Mouse (Mus musculus): ENCODE results near the gene Moap1. TPM values are rescaled to one million over a fixed set of nuclear protein-coding genes. Genes with fewer than 3 reads are reported as not detected.

Moap1 gene
- polyA plus RNA-seq, 1 experiment from 2014 or later: 41.6 TPM

DNA sequence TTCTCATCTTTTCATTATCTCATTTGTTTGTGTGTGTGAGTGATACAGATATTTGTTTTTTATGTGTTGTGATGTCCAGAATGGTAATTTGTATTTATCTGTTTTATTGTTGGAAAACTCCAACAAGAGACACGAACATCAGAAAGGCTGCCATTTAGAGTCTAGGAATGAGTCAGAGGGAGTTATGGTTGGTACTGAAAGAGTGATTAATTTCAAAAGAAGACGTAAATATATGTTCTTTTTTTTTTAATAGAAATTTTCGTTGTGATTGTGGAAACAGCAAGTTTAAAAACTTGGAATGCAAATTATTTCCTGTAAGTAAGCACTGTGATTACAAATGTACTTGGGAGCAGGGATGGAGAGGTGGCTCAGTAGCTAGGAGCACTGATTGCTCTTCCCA, 18.2 kb upstream of the Moap1 start:
- Histone ChIP-seq H3K9ac (replicated peaks) (no peak overlapping the region), H3K4me2 (replicated peaks) (no peak overlapping the region), H3K27ac (replicated peaks) (no peak overlapping the region), H3K4me1 (peaks cover 18% of the 10 kb centered on the region), H3K9me3 (no peaks in the 10 kb centered on the region), H3K27me3 (no peaks in the 10 kb centered on the region), H3K36me3 (peaks cover 33% of the 10 kb centered on the region), H3K4me3 (no peak overlapping the region)
- WGBS: 93% methylated on average over 3 of the region's 3 CpGs
- ATAC-seq (ENCODE audit: low FRiP score, low read depth): no peak

DNA sequence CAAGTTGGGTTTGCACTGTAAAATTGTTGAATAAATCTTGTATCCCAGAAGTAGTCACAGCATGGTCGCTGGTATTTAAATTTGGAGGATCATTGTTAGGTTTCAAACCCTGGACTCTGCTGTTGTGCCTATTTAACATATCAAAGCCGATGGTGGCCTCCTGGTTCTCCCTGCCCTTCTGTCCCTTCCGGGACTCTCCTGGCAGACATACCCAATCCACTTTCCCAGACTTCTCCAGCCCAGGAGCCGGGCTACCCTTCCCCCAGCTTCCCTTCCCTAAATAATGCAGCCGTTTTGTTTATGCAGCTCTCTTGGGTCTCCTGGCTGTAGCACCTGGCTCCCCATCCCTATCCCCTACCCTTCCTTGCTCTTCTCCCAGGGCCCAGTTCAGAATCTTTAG, 15.5 kb upstream of the Moap1 start:
- ATAC-seq (ENCODE audit: low FRiP score, low read depth): no peak
- H3K27ac ChIP-seq (replicated peaks): no peak overlapping the region
- no peaks in the 10 kb centered on the region for H3K27me3 ChIP-seq
- H3K4me3 ChIP-seq: peak overlapping the region; percentile 86
- H3K4me1 ChIP-seq: peaks cover 24% of the 10 kb centered on the region
- peaks cover 18% of the 10 kb centered on the region for H3K36me3 ChIP-seq
- peak overlapping the region; percentile 80 for H3K9ac ChIP-seq (replicated peaks)
- H3K4me2 ChIP-seq (replicated peaks): peak overlapping the region; percentile 94
- 2% methylated on average over 5 of the region's 5 CpGs for WGBS
- H3K9me3 ChIP-seq: no peaks in the 10 kb centered on the region

DNA sequence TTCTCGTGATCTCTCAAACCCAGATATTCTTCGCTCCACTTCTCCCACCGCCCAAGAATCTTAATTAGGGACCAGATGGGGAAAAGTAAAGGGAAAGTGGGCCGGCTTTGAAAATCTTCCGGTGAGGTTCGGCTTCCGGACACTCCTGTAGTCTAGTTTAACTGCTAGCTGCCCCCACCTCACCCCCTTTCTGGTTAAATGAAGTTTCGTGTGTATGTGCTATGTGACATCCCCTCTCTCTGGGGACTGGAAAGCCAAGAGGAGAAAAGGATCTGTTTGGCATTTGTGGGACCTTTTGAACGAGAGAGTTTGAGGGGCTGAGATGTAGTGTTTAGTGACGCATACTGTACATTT, 14.9 kb upstream of the Moap1 start, which contains the start of gene Gm20604:
Gene Gm20604, minus strand, starts transcription at position 270 of the 354 bp plus-strand sequence.
- no peak for ATAC-seq (ENCODE audit: low FRiP score, low read depth)
- under 1% methylated on average over 10 of the region's 10 CpGs for WGBS

DNA sequence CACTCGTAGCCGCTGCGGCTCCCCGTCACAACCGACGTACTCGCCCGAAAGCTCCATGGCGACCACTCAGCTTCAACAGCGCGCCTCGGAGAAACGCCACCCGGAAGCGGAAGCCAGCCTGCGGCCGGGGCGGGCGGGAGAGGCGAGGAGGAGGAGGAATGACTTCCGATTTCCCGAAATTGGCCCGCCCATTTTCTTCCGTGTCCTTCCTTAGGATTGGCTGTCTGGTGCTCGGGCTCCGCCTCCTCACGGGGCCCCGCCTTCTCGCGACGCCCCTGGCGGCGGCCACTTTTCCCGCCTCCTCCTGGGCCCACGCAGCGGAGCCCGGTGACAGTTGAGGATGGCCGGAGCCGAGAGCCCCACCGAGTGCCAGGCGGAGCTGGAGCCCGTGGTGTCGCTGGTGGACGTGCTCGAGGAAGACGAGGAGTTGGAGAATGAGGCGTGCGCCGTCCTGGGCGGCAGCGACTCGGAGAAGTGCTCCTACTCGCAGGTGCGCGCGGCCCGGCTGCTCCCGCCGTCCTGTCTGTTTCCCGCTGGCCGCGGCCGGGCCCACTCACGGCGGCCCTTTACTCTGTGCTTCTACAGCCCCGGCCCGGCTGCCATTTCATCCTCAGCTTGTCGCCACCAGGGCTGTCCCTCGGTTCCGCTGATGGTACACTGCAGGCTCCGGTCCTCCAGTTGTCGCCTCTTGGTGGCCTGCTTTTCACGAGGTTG, 14.4 kb upstream of the Moap1 start, which contains the start of the genes Gm28051, Gon7 and Ubr7:
Gene Gm28051, minus strand, starts transcription at position 77 of the 714 bp plus-strand sequence.
Gene Gon7, minus strand, starts transcription at position 115 of the 714 bp plus-strand sequence.
Gene Ubr7, plus strand, starts transcription at position 279 of the 714 bp plus-strand sequence.
- peak within 1 kb of the TSS; percentile 80 for H3K9ac ChIP-seq (replicated peaks)
- peak within 1 kb of the TSS; percentile 94 for H3K4me2 ChIP-seq (replicated peaks)
- peaks cover 16% of the 10 kb centered on the region for H3K36me3 ChIP-seq
- WGBS: under 1% methylated on average over 72 of the region's 73 CpGs
- no peaks in the 10 kb centered on the region for H3K9me3 ChIP-seq
- peak within 1 kb of the TSS; percentile 91 for H3K27ac ChIP-seq (replicated peaks)
- H3K27me3 ChIP-seq: no peaks in the 10 kb centered on the region
- ATAC-seq (ENCODE audit: low FRiP score, low read depth): peak; percentile 96
- H3K4me1 ChIP-seq: peaks cover 24% of the 10 kb centered on the region
- H3K4me3 ChIP-seq: peak within 1 kb of the TSS; percentile 86

More for the DNA sequence above, 14.9 kb upstream of the Moap1 start, which contains the start of gene Gm20604:
- Histone ChIP-seq H3K36me3 (peaks cover 17% of the 10 kb centered on the region), H3K9ac (replicated peaks) (peak within 1 kb of the TSS; percentile 80), H3K4me2 (replicated peaks) (peak within 1 kb of the TSS; percentile 94), H3K27me3 (no peaks in the 10 kb centered on the region), H3K27ac (replicated peaks) (peak within 1 kb of the TSS; percentile 91), H3K4me1 (peaks cover 24% of the 10 kb centered on the region), H3K4me3 (peak within 1 kb of the TSS; percentile 86), H3K9me3 (no peaks in the 10 kb centered on the region)

DNA sequence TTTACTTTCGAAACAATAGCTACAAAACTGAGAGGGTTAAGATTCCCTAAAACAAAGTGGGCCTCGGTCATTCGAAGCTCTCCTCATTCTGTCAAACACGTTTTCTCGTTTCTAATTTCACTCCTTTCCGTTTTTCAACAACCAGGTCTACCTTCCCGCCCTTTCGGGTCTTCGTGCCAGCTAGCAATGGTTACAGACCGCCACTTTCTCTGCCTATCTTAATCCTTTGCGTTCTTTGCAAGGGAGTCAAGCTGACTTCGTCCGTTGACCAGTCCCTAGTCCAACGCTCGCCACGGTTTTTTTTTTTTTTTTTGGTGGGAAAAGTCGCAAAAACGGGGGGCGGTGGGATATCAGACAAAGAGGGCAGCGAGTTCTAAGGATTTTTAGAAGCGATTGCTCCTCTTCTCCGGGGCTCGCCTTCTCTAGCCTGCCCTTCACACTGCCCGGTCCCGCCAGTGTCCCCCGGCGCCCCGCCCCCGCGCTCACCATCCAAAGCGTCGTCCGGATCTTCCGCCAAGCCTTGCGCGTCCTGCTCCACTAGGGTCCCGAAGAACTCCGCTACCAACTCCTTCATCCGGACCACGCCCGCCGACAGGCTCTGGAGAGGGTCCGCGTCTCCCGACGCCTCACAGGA, 13.7 kb upstream of the Moap1 start:
- H3K36me3 ChIP-seq: peaks cover 9% of the 10 kb centered on the region
- H3K4me1 ChIP-seq: peaks cover 24% of the 10 kb centered on the region
- WGBS: 2% methylated on average over 46 of the region's 46 CpGs
- peak overlapping the region; percentile 86 for H3K4me3 ChIP-seq
- peak; percentile 86 for ATAC-seq (ENCODE audit: low FRiP score, low read depth)
- H3K9ac ChIP-seq (replicated peaks): peak overlapping the region; percentile 71
- no peaks in the 10 kb centered on the region for H3K9me3 ChIP-seq
- H3K27ac ChIP-seq (replicated peaks): peak overlapping the region; percentile 91
- peak overlapping the region; percentile 73 for H3K4me2 ChIP-seq (replicated peaks)
- no peaks in the 10 kb centered on the region for H3K27me3 ChIP-seq

DNA sequence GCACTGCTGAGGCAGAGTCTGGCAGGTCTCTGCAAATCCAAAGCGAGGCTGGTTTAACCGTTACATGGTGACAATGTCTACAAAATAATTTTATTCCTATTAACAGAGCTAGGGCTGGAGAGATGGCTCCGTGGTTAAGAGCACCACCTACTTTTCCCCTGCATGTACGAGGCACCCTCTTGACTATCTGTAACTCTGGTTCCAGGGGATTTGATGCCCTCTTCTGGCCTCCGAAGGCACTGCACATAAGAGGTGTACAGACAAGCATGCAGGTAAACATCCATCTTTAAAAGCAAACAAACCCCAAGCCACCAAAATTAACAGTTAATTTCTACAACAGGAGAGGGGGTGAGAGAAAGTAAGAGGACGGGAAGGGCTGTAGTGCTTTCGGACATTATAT, 12.8 kb upstream of the Moap1 start:
- peak overlapping the region; percentile 73 for H3K4me2 ChIP-seq (replicated peaks)
- H3K4me3 ChIP-seq: peak overlapping the region; percentile 86
- no peak for ATAC-seq (ENCODE audit: low FRiP score, low read depth)
- 90% methylated on average over 7 of the region's 7 CpGs for WGBS
- peaks cover 9% of the 10 kb centered on the region for H3K36me3 ChIP-seq
- H3K4me1 ChIP-seq: peaks cover 24% of the 10 kb centered on the region
- no peak overlapping the region for H3K27ac ChIP-seq (replicated peaks)
- no peaks in the 10 kb centered on the region for H3K27me3 ChIP-seq
- H3K9ac ChIP-seq (replicated peaks): 0 out of 2 replicates have a peak overlapping the region, but pooled peaks have one; percentile 71
- no peaks in the 10 kb centered on the region for H3K9me3 ChIP-seq

DNA sequence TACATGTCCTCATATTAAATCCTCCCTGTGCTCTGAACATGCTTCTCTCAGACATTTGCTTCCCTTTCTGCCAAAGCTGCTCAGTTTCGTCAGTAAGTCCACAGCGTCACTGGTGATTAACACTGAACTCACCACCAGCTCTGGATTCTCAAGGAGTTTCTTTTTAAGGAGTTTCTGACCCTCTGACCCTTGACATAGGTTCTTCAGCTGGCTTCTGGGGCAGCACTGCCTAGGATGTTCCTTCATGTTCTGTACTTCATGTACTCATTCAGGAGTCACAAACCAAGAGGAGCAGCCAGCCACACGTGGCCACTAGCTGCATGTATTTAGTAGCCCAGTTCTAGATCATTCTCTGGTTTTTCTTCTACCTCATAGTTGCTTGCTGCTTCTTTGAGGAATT, 4.8 kb upstream of the Moap1 start:
- H3K9ac ChIP-seq (replicated peaks): no peak overlapping the region
- H3K9me3 ChIP-seq: no peaks in the 10 kb centered on the region
- no peak overlapping the region for H3K4me3 ChIP-seq
- H3K27me3 ChIP-seq: no peaks in the 10 kb centered on the region
- H3K4me1 ChIP-seq: peaks cover 13% of the 10 kb centered on the region
- peaks cover 12% of the 10 kb centered on the region; the same call in 1 of the 2 replicates for H3K36me3 ChIP-seq
- no peak overlapping the region for H3K27ac ChIP-seq (replicated peaks)
- ATAC-seq (ENCODE audit: low FRiP score, low read depth): no peak
- no peak overlapping the region for H3K4me2 ChIP-seq (replicated peaks)
- WGBS: 89% methylated on average over 3 of the region's 3 CpGs

DNA sequence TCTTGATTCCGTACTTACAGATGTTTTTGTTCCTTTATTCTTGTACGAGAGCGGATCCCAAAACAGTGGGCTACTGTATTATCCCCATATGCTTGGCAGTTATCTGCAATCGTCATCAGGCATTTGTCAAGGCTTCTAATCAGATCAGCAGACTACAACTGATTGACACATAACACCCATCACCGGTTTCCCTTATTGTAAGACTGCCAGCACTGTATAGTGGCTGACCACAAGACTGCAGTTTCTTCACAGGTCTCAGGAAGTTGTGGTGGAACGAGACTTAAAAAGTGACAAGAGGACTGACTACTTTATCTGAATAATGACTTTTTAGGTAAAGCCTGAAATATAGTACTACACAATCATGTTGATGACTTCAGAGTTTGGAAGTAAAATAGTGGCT, 1.4 kb upstream of the Moap1 start:
- Histone ChIP-seq H3K36me3 (peaks cover 17% of the 10 kb centered on the region), H3K4me3 (peak overlapping the region; percentile 86; the same call in 1 of the 2 replicates), H3K27ac (replicated peaks) (no peak overlapping the region), H3K27me3 (no peaks in the 10 kb centered on the region), H3K9ac (replicated peaks) (no peak overlapping the region), H3K9me3 (no peaks in the 10 kb centered on the region), H3K4me1 (peaks cover 24% of the 10 kb centered on the region), H3K4me2 (replicated peaks) (peak overlapping the region; percentile 84)
- no peak for ATAC-seq (ENCODE audit: low FRiP score, low read depth)
- WGBS: 68% methylated on average over 6 of the region's 6 CpGs

DNA sequence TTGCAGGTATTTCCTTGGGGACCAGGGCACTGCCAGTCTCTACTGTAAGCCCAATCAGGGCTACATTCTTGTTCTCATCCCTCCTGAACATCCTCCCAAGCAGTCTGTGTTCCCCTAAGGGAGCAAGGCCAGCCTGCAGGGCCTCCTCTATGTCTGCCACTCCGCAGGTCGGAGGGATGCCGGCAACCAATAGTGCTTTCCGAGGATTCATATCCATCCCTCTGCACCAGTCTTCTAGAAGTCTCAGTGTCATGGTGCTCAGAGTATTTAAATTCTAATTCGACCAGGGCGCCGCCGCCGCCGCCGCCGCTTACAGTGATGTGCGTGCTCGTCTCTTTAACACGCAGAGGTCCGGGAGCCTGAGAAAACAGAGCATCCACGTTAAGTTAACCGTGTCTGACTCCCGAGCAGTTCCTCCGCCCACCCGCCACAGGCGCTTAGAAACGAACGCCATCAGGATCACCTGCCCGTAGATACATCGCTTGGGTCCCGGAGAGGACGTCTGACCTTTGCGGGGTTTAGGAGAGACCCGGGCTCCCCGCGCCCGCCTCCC, 349 bp downstream of the Moap1 start:
- Histone ChIP-seq H3K36me3 (peaks cover 6% of the 10 kb centered on the region), H3K27me3 (no peaks in the 10 kb centered on the region), H3K4me3 (peak overlapping the region; percentile 86), H3K9ac (replicated peaks) (peak overlapping the region; percentile 87), H3K4me2 (replicated peaks) (peak overlapping the region; percentile 84), H3K4me1 (peaks cover 24% of the 10 kb centered on the region), H3K27ac (replicated peaks) (peak overlapping the region; percentile 93), H3K9me3 (no peaks in the 10 kb centered on the region)
- under 1% methylated on average over 33 of the region's 33 CpGs for WGBS
- peak; percentile 72 for ATAC-seq (ENCODE audit: low FRiP score, low read depth)

DNA sequence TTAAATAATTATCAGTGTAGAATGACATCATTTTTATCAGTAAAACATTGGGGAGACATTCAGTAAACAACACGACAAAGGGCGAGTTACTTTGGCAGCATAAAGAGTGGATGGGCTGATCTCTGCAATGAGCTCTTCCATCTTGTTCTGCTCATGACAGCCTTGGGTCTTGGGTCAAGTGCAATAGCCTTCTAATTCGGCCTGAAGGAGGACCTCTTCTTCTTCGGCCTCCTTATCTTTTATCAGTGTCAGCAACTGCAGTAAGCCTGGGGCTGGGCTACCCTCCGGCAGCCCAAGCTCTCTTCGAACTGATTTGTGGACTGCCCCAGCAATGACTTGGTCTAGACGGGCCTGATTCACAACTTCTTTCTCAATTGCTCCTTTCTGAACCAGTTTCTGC, 1.4 kb downstream of the Moap1 start:
- no peak for ATAC-seq (ENCODE audit: low FRiP score, low read depth)
- Histone ChIP-seq H3K27ac (replicated peaks) (no peak overlapping the region), H3K9ac (replicated peaks) (no peak overlapping the region), H3K4me3 (no peak overlapping the region), H3K4me1 (peaks cover 24% of the 10 kb centered on the region), H3K36me3 (peaks cover 6% of the 10 kb centered on the region; the same call in 1 of the 2 replicates), H3K9me3 (no peaks in the 10 kb centered on the region), H3K4me2 (replicated peaks) (peak overlapping the region; percentile 84; the same call in 1 of the 2 replicates), H3K27me3 (no peaks in the 10 kb centered on the region)
- WGBS: 90% methylated on average over 7 of the region's 7 CpGs

DNA sequence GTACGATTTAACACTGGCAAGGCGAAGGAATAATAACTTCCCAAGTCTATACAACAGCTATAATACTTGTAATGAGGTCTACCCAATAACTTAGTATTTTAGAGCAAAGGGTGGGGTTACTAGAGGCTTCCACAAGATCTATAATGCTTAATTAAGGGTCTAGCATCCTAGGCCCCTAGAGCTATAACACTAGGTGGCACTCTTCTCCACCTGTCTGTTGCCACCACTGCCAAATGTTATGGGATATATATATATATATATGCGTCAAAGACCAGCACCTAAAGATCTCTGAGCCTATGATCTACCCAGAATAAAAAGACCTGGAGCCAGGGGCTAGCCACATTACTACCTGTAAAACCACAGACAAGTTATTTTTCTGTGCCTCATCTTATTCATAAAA, 3.2 kb downstream of the Moap1 start:
- no peak for ATAC-seq (ENCODE audit: low FRiP score, low read depth)
- Histone ChIP-seq H3K9me3 (no peaks in the 10 kb centered on the region), H3K4me1 (peaks cover 22% of the 10 kb centered on the region), H3K9ac (replicated peaks) (no peak overlapping the region), H3K27ac (replicated peaks) (no peak overlapping the region), H3K36me3 (peaks cover 6% of the 10 kb centered on the region; the same call in 1 of the 2 replicates), H3K4me3 (no peak overlapping the region), H3K27me3 (no peaks in the 10 kb centered on the region), H3K4me2 (replicated peaks) (no peak overlapping the region)
- 64% methylated on average over 3 of the region's 3 CpGs for WGBS

DNA sequence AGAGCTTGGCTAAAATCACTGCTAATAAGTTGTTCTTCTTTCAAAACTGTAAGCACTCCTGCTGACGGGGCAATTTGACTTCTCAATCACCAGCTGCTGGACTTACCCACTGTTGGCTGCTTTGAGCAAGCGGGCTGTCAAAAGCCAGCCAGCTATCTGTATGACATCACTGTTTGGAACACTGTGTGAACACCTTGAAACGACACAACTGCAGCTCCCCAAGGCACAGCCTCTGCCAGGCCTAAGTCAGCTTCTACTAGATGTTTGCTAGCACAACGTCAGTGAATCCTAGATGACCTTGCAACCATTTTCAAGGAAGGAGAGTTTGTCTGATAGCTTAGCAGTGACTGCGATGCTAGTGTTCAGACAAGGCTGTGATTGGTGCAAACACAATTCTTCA, 4.4 kb downstream of the Moap1 start:
- no peaks in the 10 kb centered on the region for H3K9me3 ChIP-seq
- peaks cover 6% of the 10 kb centered on the region; the same call in 1 of the 2 replicates for H3K36me3 ChIP-seq
- no peaks in the 10 kb centered on the region for H3K27me3 ChIP-seq
- ATAC-seq (ENCODE audit: low FRiP score, low read depth): no peak
- WGBS: 84% methylated on average over 5 of the region's 5 CpGs
- H3K4me3 ChIP-seq: no peak overlapping the region
- no peak overlapping the region for H3K9ac ChIP-seq (replicated peaks)
- no peak overlapping the region for H3K27ac ChIP-seq (replicated peaks)
- peaks cover 12% of the 10 kb centered on the region for H3K4me1 ChIP-seq
- H3K4me2 ChIP-seq (replicated peaks): no peak overlapping the region
